Mouse (Mus musculus) cerebellum, adult 11-12 months (tissue): ENCODE results near the gene Smurf2.

Source experiments
- DNase-seq: peaks from one replicate; pipeline ENCODE4 v3.0.0; 2022

The Smurf2 gene

GRCm38 (mm10) chr11:106770195-106770974 is 150.1 kb downstream of the Smurf2 start:
- DNase-seq = no peak
